Mouse (Mus musculus): ENCODE measurements around the gene Steap4.

Steap4 gene

GRCm38 (mm10) chr5:7993766-7994165 is 33.5 kb downstream of the Steap4 start:
- no peak for DNase-seq

GRCm38 (mm10) chr5:7995288-7995897 is 35.1 kb downstream of the Steap4 start:
- DNase-seq: no peak

GRCm38 (mm10) chr5:7996401-7997044 is 36.3 kb downstream of the Steap4 start:
- DNase-seq: no peak

- DNase-seq: no peak
Measured at GRCm38 (mm10) chr5:7997086-7997485, 36.8 kb downstream of the Steap4 start.

- no peak for DNase-seq
Measured at GRCm38 (mm10) chr5:8000466-8000865, 40.2 kb downstream of the Steap4 start.

- no peak for DNase-seq
Measured at GRCm38 (mm10) chr5:8002827-8003226, 42.6 kb downstream of the Steap4 start.

GRCm38 (mm10) chr5:8013276-8013675 is 53.0 kb downstream of the Steap4 start:
- no peak for DNase-seq

All from thymus, postnatal 36 days (tissue).